In the genomic region with DNA sequence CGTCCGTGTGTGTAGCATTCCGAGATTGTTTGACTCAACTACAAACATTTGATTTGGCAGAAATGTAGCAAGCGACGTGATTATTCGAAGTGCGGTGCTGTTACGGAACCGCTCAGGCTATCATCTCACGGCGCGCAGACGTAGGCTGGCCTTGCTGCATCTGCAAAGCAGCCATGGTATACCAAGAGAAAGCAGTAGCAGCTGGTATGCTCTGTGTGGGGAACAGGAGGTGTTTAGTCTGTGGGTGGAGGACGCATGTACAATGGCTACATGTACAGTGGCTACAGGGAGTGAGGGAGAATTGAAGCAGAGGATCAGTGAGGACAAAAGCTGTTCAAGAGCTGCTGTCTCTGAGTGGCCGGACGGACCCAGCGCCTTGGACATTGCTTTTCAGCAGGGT, we compare ENCODE assay signal across 13 mouse cellular contexts.
DNase-seq lines count a peak whose midpoint lies in the region; ATAC-seq lines count a peak whose summit lies in the region.
"Had no signal": no experiment of that assay in that cellular context is flagged by ENCODE, and none has a peak within 500 bp of the region (broad histone marks: within the 10 kb centered on the region; RNA-seq: fewer than 3 reads in every experiment).

No protein-coding gene starts in this region.

- H3K4me2 ChIP-seq in embryonic facial prominence, embryonic 13.5 days: peak overlapping the region; percentile 14
- H3K4me2 ChIP-seq: forebrain, embryonic 13.5 days; neural tube, embryonic 13.5 days had no signal

- H3K4me3 ChIP-seq in embryonic facial prominence, embryonic 13.5 days: no peak overlapping the region
- no peak overlapping the region for H3K4me3 ChIP-seq in embryonic facial prominence, embryonic 10.5 days
- H3K4me3 ChIP-seq: forebrain, embryonic 13.5 days; limb, embryonic 10.5 days; neural tube, embryonic 13.5 days had no signal

- no peak for ATAC-seq in embryonic facial prominence, embryonic 13.5 days (ENCODE audit: insufficient number of reproducible peaks, insufficient read depth, low FRiP score, low TSS enrichment, low read depth)
- ATAC-seq: forebrain, embryonic 13.5 days had no signal

- no peak overlapping the region for H3K9ac ChIP-seq in embryonic facial prominence, embryonic 13.5 days
- H3K9ac ChIP-seq: forebrain, embryonic 13.5 days; neural tube, embryonic 13.5 days had no signal

- H3K27ac ChIP-seq in embryonic facial prominence, embryonic 13.5 days: no peak overlapping the region
- H3K27ac ChIP-seq in embryonic facial prominence, embryonic 10.5 days (replicated peaks): no peak overlapping the region
- H3K27ac ChIP-seq: forebrain, embryonic 13.5 days; limb, embryonic 10.5 days; neural tube, embryonic 13.5 days had no signal

- H3K4me1 ChIP-seq in embryonic facial prominence, embryonic 13.5 days: peaks cover 38% of the 10 kb centered on the region
- peaks cover 8% of the 10 kb centered on the region; the same call in 1 of the 2 replicates for H3K4me1 ChIP-seq in embryonic facial prominence, embryonic 10.5 days
- H3K4me1 ChIP-seq: forebrain, embryonic 13.5 days; neural tube, embryonic 13.5 days had no signal

- H3K27me3 ChIP-seq in embryonic facial prominence, embryonic 13.5 days: no peaks in the 10 kb centered on the region
- H3K27me3 ChIP-seq in embryonic facial prominence, embryonic 10.5 days (replicated peaks; ENCODE audit: low read depth, poor library complexity, severe bottlenecking): no peaks in the 10 kb centered on the region
- H3K27me3 ChIP-seq: forebrain, embryonic 13.5 days; neural tube, embryonic 13.5 days had no signal

- no peaks in the 10 kb centered on the region for H3K9me3 ChIP-seq in embryonic facial prominence, embryonic 13.5 days
- no peaks in the 10 kb centered on the region for H3K9me3 ChIP-seq in embryonic facial prominence, embryonic 10.5 days
- H3K9me3 ChIP-seq: forebrain, embryonic 13.5 days; limb, embryonic 10.5 days; neural tube, embryonic 13.5 days had no signal

- WGBS in embryonic facial prominence, embryonic 13.5 days: 84% methylated on average over 17 of the region's 17 CpGs
- 92% methylated on average over 17 of the region's 17 CpGs for WGBS in embryonic facial prominence, embryonic 10.5 days

- DNase-seq in embryonic facial prominence, embryonic 10.5 days (ENCODE audit: low spot score): no peak
- DNase-seq in left cerebral cortex, adult 18-20 months (ENCODE audit: low spot score in 2 of 2): peak; percentile 65 to 76
- DNase-seq in left cerebral cortex, adult 11 months (ENCODE audit: low spot score): no peak
- DNase-seq in layer of hippocampus, postnatal 10 days (ENCODE audit: low spot score in 2 of 2): peak; percentile 22 to 26
- DNase-seq in right cerebral cortex, postnatal 4 days: peak; percentile 24
- no peak for DNase-seq in cerebellum, adult 11-12 months
- no peak for DNase-seq in embryo, embryonic 9.5 days (ENCODE audit: extremely low spot score)
- DNase-seq: adrenal gland, postnatal 36 days; cerebellum, postnatal 36 days had no signal

- H3K36me3 ChIP-seq in embryonic facial prominence, embryonic 13.5 days: no peaks in the 10 kb centered on the region
- H3K36me3 ChIP-seq in embryonic facial prominence, embryonic 10.5 days (replicated peaks): no peaks in the 10 kb centered on the region
- H3K36me3 ChIP-seq: limb, embryonic 10.5 days; neural tube, embryonic 13.5 days had no signal

Comparison
In these comparisons a context has a peak if more than half of its experiments do, and no peak if none do; other contexts are left out.
1. DNase-seq: peak in left cerebral cortex, adult 18-20 months (2 of 2), layer of hippocampus, postnatal 10 days (2 of 2) and right cerebral cortex, postnatal 4 days (single experiment); none in embryonic facial prominence, embryonic 10.5 days (single experiment), left cerebral cortex, adult 11 months (single experiment), cerebellum, adult 11-12 months (single experiment) and embryo, embryonic 9.5 days (single experiment).